Mouse (Mus musculus) hindbrain, embryonic 11.5 days (tissue): ENCODE results near the gene Gspt1. TPM values are rescaled to one million over a fixed set of nuclear protein-coding genes. Genes with fewer than 3 reads are reported as not detected.

Experiments
- ATAC-seq: fragments of 200-750 bp; cut with Nextera tagmentation; 2 replicates; pipeline ENCODE4 v1.8.0; 2017; ENCODE audit warnings: mild to moderate bottlenecking, moderate TSS enrichment, moderate library complexity; ENCODE audit not compliant: low FRiP score
- DNase-seq: peaks from one replicate; pipeline ENCODE4 v3.0.0-alpha.2; 2015; ENCODE audit warnings: low spot score
- H3K27ac ChIP-seq: fragments of 300-500 bp; sonication (generic); 2 replicates; pipeline ENCODE4 v1.5.1; 2014; ENCODE audit warnings: mild to moderate bottlenecking, low read depth, low read length
- H3K27me3 ChIP-seq: fragments of 300-500 bp; sonication (generic); 2 replicates; pipeline ENCODE4 v1.6.1; 2014; ENCODE audit warnings: mild to moderate bottlenecking, low read length, moderate library complexity, mixed read lengths; ENCODE audit not compliant: control insufficient read depth, insufficient read depth
- H3K36me3 ChIP-seq: fragments of 300-500 bp; sonication (generic); 2 replicates; pipeline ENCODE4 v1.6.1; 2014; ENCODE audit warnings: mild to moderate bottlenecking, low read length, moderate library complexity, mixed read lengths; ENCODE audit not compliant: control insufficient read depth, insufficient read depth
- H3K4me1 ChIP-seq: fragments of 300-500 bp; sonication (generic); replicated peaks from 2 replicates; pipeline ENCODE4 v1.6.1; 2014; ENCODE audit warnings: low read length, mixed read lengths; ENCODE audit not compliant: control insufficient read depth, insufficient read depth
- H3K4me2 ChIP-seq: fragments of 300-500 bp; sonication (generic); replicated peaks from 2 replicates; pipeline ENCODE4 v1.6.1; 2014; ENCODE audit warnings: mild to moderate bottlenecking, low read depth, low read length
- H3K4me3 ChIP-seq: fragments of 300-500 bp; sonication (generic); 2 replicates; pipeline ENCODE4 v1.5.1; 2014; ENCODE audit warnings: low read depth, low read length
- H3K9ac ChIP-seq: fragments of 300-500 bp; sonication (generic); 2 replicates; pipeline ENCODE4 v1.6.1; 2014; ENCODE audit warnings: low read depth, low read length
- H3K9me3 ChIP-seq: fragments of 300-500 bp; sonication (generic); 2 replicates; pipeline ENCODE4 v1.6.1; 2016; ENCODE audit warnings: low read length; ENCODE audit not compliant: control insufficient read depth
- WGBS: fragments of 180-500 bp; shearing (Covaris S2); extraction: QIAGEN DNeasy Blood & Tissue Kit; methylation state at CpG from one replicate; pipeline ENCODE4 v1.1.7; 2014; 5-methylcytosine and 5-hydroxymethylcytosine counted together
- microRNA counts: library from miRNA; unstranded; fragments of <30 nt; microRNA quantifications from one replicate; lab custom pipeline; 2015
- polyA plus RNA-seq: library from polyadenylated mRNA; unstranded; fragments of >200 nt; fragmentation: Nextera tagmentation; extraction: Ambion mirVana; gene quantifications from 2 replicates; pipeline ENCODE4 v1.2.1, GENCODE M21; 2014

Gspt1 gene
- polyA plus RNA-seq, 1 experiment from 2014 or later = 94.3 TPM

DNA sequence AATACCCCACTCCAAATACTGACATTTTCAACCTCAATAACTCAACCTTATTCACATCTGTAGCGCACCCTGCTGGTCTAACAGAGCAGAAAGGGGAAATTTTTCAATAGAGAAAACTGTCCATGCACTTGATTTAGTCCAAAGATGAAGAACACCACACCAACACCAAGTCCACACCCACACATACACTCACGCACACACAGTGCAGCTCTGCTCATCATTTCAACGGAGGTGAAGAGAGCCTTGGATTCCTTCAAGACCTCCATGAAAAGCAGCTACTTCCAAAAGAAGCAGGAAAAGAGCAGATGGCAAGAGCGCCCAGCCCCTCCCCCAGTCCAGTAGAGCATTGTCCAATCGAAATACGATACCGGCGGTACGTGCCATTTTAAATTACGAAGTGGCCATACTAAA, 79.4 kb downstream of the Gspt1 start:
- H3K9ac ChIP-seq = peak overlapping the region; percentile 87; the same call in 1 of the 2 replicates

DNA sequence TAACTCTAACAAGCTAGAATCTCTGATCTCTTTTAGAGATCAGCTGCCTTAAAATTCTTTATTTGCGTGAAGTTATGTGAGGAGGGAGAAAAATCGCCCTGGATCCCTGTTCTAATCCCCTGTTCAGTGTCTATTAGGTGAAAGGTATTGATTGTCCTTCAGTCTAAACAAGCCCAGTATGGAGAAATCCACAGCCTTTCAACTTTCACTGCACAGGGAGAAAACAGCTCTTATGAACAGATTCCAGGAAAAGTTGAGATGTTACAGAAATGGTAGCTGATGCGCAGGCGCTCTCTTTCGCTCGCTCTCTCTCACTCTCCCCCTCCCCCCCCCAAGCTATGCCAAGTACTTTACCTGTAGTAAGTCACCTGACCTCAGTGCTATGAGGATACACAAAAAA, 82.4 kb downstream of the Gspt1 start:
- DNase-seq = no peak
- Histone ChIP-seq H3K9ac (no peak overlapping the region), H3K9me3 (no peaks in the 10 kb centered on the region), H3K4me1 (no peaks in the 10 kb centered on the region), H3K27me3 (no peaks in the 10 kb centered on the region), H3K4me3 (no peak overlapping the region), H3K27ac (no peak overlapping the region), H3K36me3 (no peaks in the 10 kb centered on the region), H3K4me2 (no peak overlapping the region)
- ATAC-seq = no peak
- 86% methylated on average over 6 of the region's 6 CpGs for WGBS

More for the DNA sequence above, 79.4 kb downstream of the Gspt1 start:
- ATAC-seq (no peak), DNase-seq (peak; percentile 80)
- WGBS = 7% methylated on average over 10 of the region's 10 CpGs
- H3K36me3 ChIP-seq = no peaks in the 10 kb centered on the region
- no peak overlapping the region for H3K27ac ChIP-seq
- H3K4me2 ChIP-seq = peak overlapping the region; percentile 76
- H3K27me3 ChIP-seq = 0 out of 2 replicates have a peak, but pooled peaks cover 2% of the 10 kb centered on the region
- 0 out of 2 replicates have a peak, but pooled peaks cover 3% of the 10 kb centered on the region for H3K4me1 ChIP-seq
- peak overlapping the region; percentile 92 for H3K4me3 ChIP-seq
- H3K9me3 ChIP-seq = no peaks in the 10 kb centered on the region

MicroRNAs within 50 kb of the gene (microRNA counts, 519-probe panel; counts per million panel counts)
- microRNA mmu-miR-1945 (lab: Ali Mortazavi, UCI) = not detected

Other genes starting within 250 kb of the Gspt1 start
- 96.5 and 113 TPM in 2 replicates for gene Snn, start 193.4 kb downstream of the Gspt1 start, polyA plus RNA-seq
- gene Litaf, start 188.2 kb downstream of the Gspt1 start, polyA plus RNA-seq = 71.4 and 71.6 TPM in 2 replicates
- gene Txndc11, start 119.7 kb downstream of the Gspt1 start, polyA plus RNA-seq = 31.3 and 33.4 TPM in 2 replicates
- gene Zc3h7a, start 77.9 kb downstream of the Gspt1 start, polyA plus RNA-seq = 104 and 113 TPM in 2 replicates
- 245 and 259 TPM in 2 replicates for gene Rsl1d1, start 51.0 kb downstream of the Gspt1 start, polyA plus RNA-seq
- 0.22 TPM in 1 of 2 replicates, not detected in the other for gene Tnfrsf17, start 59.5 kb upstream of the Gspt1 start, polyA plus RNA-seq
- gene Snx29, start 68.6 kb upstream of the Gspt1 start, polyA plus RNA-seq = 10.3 and 15.3 TPM in 2 replicates